Mouse (Mus musculus) adrenal gland, postnatal 25 days (tissue): ENCODE measurements around the gene Pmepa1. TPM values are rescaled to one million over a fixed set of nuclear protein-coding genes. Genes with fewer than 3 reads are reported as not detected.

Experiments used
- DNase-seq: peaks from one replicate; pipeline ENCODE4 v3.0.0; 2021; ENCODE audit warnings: mixed read lengths
- total RNA-seq: library from RNA; stranded (reverse); gene quantifications from 2 replicates; pipeline ENCODE4 v1.2.3, GENCODE M21; 2021

Pmepa1 gene
- total RNA-seq, 1 experiment from 2014 or later, result 34.2 TPM

DNA sequence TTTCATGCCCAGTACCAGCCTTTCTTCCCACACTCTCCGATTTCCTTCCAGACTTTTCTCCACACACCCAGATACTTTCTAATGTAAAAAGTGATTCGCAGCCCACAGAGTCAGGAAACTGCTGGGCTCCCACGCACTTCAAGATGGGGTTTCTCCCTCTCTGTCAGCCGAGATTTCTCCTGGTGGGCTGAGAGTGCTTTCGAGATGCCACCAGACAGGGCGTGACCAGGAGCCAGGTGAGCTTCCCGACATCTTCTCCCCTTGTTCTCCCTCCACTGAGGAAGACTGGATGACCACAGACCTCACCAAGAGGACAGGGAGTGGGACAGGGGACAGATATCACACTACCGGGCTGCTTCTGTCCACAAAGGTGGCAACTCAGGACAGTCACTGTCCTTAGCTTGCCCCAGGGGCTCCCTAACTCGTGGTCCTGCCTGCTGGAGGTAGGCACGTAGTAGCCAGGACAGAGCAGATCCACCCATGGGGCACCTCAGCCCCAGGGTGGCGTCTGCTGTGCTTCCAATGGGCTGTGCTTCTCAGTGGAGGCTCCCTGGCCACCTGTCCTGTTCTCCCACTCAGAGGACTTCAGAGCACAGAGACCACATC, 91.8 kb downstream of the Pmepa1 start:
- DNase-seq, result no peak

DNA sequence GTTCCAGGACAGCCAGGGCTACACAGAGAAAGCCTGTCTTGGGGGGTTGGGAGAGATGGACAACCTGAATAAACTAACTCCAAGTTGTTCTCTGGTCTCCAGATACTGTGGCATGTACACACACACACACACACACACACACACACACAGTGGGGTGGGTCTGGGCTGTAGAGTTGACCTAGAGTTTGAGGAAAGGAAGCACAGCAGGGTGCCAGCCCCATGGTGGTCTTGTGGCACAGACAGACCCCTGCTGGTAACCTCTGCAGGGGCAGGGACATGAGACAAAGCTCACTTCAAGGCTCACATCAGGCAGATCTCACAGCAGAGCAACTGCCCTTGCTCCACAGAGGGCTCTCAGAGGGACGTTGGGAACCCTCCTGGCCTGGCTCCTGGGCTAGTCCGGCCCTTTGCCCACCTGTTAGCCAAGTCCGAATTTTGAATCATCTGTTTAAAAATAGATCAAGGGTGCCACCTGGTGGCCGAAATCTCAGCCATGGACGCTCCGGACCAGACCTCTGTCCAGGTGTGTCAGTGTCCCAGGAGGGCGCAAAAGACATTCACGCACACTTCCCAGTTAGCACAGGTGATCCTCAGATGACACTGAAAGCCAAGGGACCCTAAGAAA, 92.4 kb downstream of the Pmepa1 start:
- peak; percentile 72 for DNase-seq

DNA sequence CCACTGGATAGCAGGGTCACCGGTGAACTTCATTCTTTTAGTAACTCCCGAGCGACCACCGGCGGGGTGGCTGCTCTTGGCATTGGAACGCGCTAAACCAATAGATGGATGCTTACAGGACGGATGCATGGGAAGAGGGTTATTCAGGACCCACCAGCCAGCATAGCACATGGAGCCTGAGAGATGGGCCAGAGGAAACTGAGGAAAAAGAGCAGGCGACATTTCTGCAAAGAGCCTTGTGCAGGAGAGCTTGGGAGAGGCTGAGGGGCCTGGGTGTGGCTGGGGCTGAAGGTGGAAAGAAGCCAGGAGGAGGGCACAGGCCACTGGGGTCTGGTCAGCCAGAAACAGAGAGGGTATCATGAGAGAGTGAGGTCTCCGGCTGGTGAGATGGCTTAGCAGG, 93.0 kb downstream of the Pmepa1 start:
- no peak for DNase-seq

DNA sequence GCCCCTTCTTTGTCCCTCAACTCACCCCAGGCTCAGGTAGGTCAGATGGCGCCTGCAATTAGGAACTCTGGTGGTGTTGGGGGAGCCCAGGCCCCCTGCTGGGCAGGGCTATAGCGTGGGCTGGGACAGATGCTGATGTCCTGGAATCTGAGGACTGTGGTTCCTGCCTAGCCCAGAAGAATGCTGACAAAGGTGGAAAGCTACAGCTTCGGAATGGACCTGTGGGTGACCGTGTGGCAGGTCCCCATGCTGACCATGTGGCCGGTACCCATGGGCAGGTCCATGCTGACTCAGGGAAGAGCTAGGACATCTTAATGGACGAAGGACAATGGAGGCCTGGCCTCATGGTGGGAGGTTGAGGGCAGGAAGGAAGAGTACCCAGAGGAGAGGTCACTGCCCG, 93.5 kb downstream of the Pmepa1 start:
- no peak for DNase-seq

DNA sequence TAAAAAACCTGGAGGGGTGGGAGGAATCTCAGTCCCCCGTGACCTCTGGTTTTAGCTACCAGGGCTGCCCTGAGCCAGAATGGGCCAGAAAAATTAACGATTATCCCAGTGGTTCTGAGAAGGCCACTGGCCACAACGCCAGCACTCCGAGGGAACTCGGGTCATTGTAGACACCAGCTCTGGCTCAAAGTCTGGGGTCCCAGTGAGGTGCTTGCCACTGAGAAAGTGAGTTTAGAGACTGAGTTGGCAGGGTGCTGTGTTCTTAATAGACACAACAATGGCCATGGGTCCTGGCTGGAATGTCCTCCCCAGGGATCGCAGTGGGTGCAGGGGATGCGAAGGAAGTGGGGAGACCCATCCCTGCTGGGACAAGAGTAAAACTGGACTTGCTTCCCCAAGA, 94.4 kb downstream of the Pmepa1 start:
- no peak for DNase-seq

DNA sequence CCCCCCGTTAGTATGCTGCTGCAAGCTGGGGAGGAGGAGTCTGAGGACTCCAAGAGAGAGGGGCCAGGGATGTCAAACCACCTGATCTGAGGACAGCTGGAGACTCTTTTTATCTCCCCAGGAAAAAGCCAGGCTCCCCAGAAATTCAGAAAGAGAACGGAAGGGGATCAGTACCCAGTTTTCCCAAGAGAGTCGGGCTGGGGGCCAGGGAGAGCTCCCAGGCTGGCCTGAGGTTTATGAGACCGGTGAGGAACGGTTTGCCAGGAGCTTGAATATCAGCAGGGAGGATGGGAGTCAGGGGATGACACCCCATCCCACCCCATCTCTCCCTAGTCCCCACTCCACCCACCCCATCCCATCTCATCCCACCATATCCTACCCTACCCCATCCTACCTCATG, 94.8 kb downstream of the Pmepa1 start:
- no peak for DNase-seq

DNA sequence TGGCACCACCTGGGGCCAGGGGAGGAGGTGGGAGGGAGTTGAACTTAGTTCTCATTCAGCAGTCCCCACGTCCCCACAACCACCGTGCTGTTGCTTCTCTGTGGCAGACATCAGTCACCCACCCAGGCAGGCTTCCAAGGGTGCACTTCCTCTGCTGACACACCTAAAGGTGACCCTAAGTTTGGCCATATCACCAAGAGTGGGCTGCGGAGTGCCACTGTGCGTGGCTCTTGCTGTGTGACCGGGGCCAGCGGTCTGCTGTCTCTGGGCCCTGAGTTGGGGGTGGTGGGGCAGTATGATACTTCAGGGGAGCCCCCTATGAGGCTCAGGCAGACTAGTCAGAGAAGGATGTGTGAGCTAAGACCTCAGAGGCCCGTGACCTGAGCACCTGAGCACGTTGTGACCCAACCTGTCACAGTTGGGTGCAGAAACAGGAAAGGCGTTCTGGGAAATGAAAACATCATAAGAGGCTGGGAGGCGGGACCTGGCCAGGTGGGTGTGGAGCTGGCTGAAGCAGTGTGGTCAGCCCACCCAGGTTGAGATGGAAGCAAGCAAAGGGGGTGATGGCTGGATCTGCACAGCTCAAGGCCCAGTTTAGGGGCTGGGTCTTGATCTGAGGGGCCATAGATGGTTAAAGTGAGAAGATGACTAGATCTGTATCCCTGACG, 95.5 kb downstream of the Pmepa1 start:
- no peak for DNase-seq

DNA sequence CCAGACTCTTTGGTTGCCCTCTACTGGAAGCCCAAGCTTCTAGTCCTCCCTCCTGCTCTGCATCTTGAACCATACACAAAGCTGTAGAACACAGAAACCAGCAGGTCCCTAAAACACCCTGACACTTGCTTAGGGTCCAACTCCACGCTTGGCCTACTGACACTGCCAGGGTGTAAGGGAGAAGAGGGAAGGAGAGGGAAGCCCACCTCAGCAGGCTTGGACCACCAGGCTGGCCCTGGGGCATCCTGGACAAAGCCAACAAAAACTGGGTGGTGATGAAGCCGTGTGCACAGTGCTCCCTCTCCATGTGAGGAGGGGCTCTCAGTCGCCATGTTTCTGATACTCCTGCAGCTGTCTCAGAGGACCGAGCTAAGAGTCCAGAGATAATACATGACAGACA, 96.3 kb downstream of the Pmepa1 start:
- no peak for DNase-seq

DNA sequence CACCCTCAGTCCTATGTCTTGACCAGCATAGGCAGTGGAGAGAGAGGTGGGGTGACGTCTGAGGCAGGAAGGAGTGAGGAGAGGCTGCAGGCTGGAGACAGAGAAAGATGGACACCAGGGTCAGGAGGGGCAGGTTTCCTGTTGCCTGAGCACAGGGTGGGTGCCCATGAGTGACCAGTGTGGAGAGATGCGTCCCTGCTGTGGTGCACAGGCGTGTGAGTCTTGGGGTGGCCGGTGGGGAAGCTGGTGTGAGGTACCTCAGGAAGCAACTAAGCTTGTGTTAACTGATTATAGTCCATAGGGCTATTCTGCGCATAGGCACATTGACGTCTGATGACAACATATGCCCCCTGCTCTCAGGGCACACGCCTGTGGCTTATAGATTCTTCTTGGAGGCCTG, 97.3 kb downstream of the Pmepa1 start:
- DNase-seq, result no peak

DNA sequence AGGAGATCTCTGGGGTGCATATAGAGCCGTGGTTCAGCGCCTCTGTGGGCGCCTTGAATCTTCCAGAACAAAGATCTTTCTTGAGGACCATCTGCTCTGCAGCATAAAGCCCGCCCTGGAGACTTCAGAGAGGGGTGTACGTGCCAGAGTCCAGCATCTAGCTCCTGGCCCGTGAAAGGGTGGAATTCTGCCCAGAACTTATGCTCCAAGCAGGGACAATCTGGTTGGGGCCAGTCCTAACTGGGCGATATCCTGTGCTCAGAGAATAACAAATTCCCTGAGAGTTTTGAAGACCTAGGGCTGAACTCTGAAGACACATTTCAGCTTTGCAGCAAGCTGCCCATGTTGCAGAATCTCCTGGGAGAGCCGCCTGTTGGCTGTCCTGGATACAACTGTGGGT, 98.4 kb downstream of the Pmepa1 start:
- no peak for DNase-seq

DNA sequence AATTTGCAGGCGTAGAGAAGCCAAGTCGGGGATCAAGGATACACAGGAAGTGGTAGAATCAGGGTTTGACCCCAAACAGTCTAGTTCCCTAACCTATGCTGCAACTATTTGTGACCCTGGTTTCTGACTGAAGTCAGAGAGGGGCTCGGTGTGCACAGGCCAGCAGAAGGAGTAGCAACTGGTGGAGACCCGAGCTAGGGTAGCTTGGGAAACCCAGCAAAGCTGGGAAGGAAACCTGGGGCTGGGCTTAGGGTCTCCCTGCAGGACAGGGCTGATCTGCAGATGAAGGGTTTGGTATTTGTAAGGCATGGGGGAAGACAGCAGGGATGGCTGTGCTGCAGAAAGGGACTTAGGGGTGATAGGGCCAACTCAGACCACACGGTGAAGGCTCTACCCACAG, 98.9 kb downstream of the Pmepa1 start:
- DNase-seq, result no peak

DNA sequence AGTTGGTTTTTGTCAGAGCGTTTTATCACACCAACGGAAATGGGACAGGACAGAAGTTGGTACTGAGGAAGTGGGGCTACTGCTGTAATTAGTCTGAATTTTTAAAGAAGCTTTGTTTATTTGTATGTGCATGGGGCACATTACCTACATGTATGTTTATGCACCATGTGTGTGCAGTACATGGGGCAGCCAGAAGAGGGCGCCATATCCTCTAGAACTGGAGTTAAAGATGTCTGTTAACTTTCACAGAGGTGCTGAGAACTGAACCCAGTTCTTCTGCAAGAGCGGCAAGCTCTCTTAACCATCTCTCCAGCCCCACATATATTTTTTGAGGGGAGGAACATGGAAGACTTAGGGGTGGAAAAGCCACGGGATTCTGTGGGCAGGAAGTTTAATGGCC, 100.6 kb downstream of the Pmepa1 start:
- DNase-seq, result no peak

DNA sequence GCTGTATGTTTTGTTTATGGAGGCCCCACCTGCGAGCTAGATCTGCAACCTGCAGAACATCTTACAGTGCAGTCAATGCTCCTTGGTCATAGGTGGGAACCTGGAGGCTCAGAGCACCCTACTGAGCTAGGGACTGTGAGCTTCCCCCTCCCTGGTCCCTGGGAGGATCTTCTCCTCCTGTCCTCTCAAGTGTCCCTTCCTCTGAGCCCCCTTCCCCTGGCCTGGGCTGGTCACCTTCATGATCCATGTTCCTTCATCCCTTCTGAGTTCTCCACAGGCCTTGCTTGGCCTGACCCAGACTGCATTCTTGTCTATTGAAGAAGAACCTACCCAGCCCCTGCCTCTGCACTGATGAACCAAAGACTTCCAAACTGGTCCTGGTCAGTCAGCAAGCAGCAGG, 101.8 kb downstream of the Pmepa1 start:
- DNase-seq, result no peak

Other genes with a start within 250 kb of the Pmepa1 start
- gene Ctcfl, start 157.0 kb downstream of the Pmepa1 start, total RNA-seq, result 0.09 TPM in 1 of 2 replicates, not detected in the other
- gene Pck1, start 123.5 kb downstream of the Pmepa1 start, total RNA-seq, result 420 and 690 TPM in 2 replicates
- 2.6 and 3.5 TPM in 2 replicates for gene Zbp1, start 57.6 kb downstream of the Pmepa1 start, total RNA-seq
- not detected in 2 replicates for gene 1700021F07Rik, start 246.1 kb upstream of the Pmepa1 start, total RNA-seq